Mouse (Mus musculus) liver, adult 2 months (tissue): ENCODE results near the gene Arhgef28. TPM values are rescaled to one million over a fixed set of nuclear protein-coding genes. Genes with fewer than 3 reads are reported as not detected.

ENCODE experiments used
- DNase-seq: peaks from one replicate; pipeline ENCODE4 v3.0.0-alpha.2; 2011; ENCODE audit warnings: low read depth, low spot score; ENCODE audit errors: extremely low read depth
- H3K27ac ChIP-seq: fragments of 200-500 bp; replicated peaks from 2 replicates; pipeline ENCODE4 v1.5.1; 2012; ENCODE audit warnings: low read depth, mild to moderate bottlenecking, control low read depth, inconsistent platforms, low read length; ENCODE audit not compliant: insufficient read depth
- H3K27me3 ChIP-seq: fragments of 200-500 bp; 2 replicates; pipeline ENCODE4 v1.6.1; 2012; ENCODE audit warnings: mild to moderate bottlenecking, moderate library complexity, low read length, inconsistent platforms; ENCODE audit not compliant: control insufficient read depth, insufficient read depth
- H3K36me3 ChIP-seq: fragments of 200-500 bp; 2 replicates; pipeline ENCODE4 v1.6.1; 2012; ENCODE audit warnings: low read length, inconsistent platforms; ENCODE audit not compliant: control insufficient read depth, insufficient read depth
- H3K4me1 ChIP-seq: fragments of 200-500 bp; 2 replicates; pipeline ENCODE4 v1.6.1; 2011; ENCODE audit warnings: low read length; ENCODE audit not compliant: control insufficient read depth, insufficient read depth
- H3K4me3 ChIP-seq: fragments of 200-500 bp; 2 replicates; pipeline ENCODE4 v1.5.1; 2011; ENCODE audit warnings: low read depth, mild to moderate bottlenecking, control low read depth, low read length, moderate library complexity; ENCODE audit not compliant: insufficient read depth
- H3K79me2 ChIP-seq: fragments of 200-500 bp; 2 replicates; pipeline ENCODE4 v1.6.1; 2012; ENCODE audit warnings: inconsistent platforms, mild to moderate bottlenecking, low read length, moderate library complexity; ENCODE audit not compliant: control insufficient read depth, insufficient read depth
- H3K9ac ChIP-seq: fragments of 200-500 bp; 2 replicates; pipeline ENCODE4 v1.6.1; 2012; ENCODE audit warnings: low read depth, mild to moderate bottlenecking, control low read depth, inconsistent platforms, low read length
- CTCF ChIP-seq: fragments of 200-500 bp; IDR thresholded peaks from 2 replicates; pipeline ENCODE4 v1.5.1; 2011; ENCODE audit warnings: low read depth, low read length, control low read depth
- POLR2A ChIP-seq: fragments of 200-500 bp; IDR thresholded peaks from 2 replicates; pipeline ENCODE4 v1.6.1; 2011; ENCODE audit warnings: low read length, control low read depth; ENCODE audit not compliant: insufficient read depth; ENCODE audit errors: extremely low read depth
- WGBS: fragments of 180-500 bp; shearing (Covaris S2); methylation state at CpG from one replicate; pipeline ENCODE4 v1.1.7; 2018; 5-methylcytosine and 5-hydroxymethylcytosine counted together
- polyA plus RNA-seq: library from polyadenylated mRNA; depleted of rRNA; stranded (reverse); fragments of >200 nt; gene quantifications from 2 replicates; pipeline ENCODE4 v1.2.3, GENCODE M21; 2012
- total RNA-seq: library from RNA; depleted of rRNA; stranded (reverse); fragments of >200 nt; gene quantifications from 2 replicates; pipeline ENCODE4 v1.2.3, GENCODE M21; 2014

Gene Arhgef28
- total and polyA plus RNA-seq, 2 experiments: 0.20 to 0.37 TPM

DNA sequence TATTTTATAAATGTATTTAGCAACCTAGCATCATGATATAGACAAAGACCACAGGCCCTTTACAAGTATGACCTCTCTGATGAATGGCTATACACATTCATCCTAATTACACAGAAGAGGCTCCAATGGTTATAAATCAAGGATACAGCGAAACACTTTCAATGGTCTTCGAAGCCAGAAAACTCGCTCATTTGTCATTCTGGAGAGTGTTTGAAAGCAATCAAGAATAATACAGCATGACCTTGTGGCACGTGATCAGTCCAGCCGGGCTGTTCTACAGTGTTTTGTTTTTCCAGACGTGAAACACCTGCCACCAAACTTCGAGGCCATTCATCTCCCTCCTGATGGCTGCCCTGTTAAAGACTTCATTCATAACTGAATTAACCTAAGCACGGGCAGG is 207.7 kb downstream of the Arhgef28 start:
- Histone ChIP-seq H3K9ac (no peak overlapping the region), H3K79me2 (no peaks in the 10 kb centered on the region), H3K4me1 (no peaks in the 10 kb centered on the region), H3K36me3 (no peaks in the 10 kb centered on the region), H3K4me3 (no peak overlapping the region), H3K27ac (no peak overlapping the region), H3K27me3 (no peaks in the 10 kb centered on the region)
- no peak for DNase-seq
- 82% methylated on average over 8 of the region's 8 CpGs for WGBS
- TF ChIP-seq POLR2A: no peak
- no peak for TF ChIP-seq CTCF

- H3K36me3 ChIP-seq: no peaks in the 10 kb centered on the region
- no peaks in the 10 kb centered on the region for H3K79me2 ChIP-seq
- no peak overlapping the region for H3K4me3 ChIP-seq
- no peaks in the 10 kb centered on the region for H3K4me1 ChIP-seq
- H3K27me3 ChIP-seq: no peaks in the 10 kb centered on the region; the same call in 1 of the 2 replicates
- 61% methylated on average over 8 of the region's 8 CpGs for WGBS
- no peak overlapping the region for H3K9ac ChIP-seq
- H3K27ac ChIP-seq: no peak overlapping the region
- DNase-seq: no peak
- no peak for TF ChIP-seq POLR2A
- TF ChIP-seq CTCF: no peak
Measured at GRCm38 (mm10) chr13:97990939-97991338, 215.3 kb downstream of the Arhgef28 start.

- Histone ChIP-seq H3K4me1 (no peaks in the 10 kb centered on the region), H3K36me3 (no peaks in the 10 kb centered on the region), H3K27ac (no peak overlapping the region), H3K27me3 (no peaks in the 10 kb centered on the region; the same call in 1 of the 2 replicates), H3K9ac (no peak overlapping the region), H3K4me3 (no peak overlapping the region), H3K79me2 (no peaks in the 10 kb centered on the region)
- 89% methylated on average over 6 of the region's 6 CpGs for WGBS
- no peak for TF ChIP-seq CTCF
- no peak for DNase-seq
Measured at GRCm38 (mm10) chr13:97988796-97989195, 217.4 kb downstream of the Arhgef28 start.

GRCm38 (mm10) chr13:97986691-97987090 is 219.5 kb downstream of the Arhgef28 start:
- Histone ChIP-seq H3K27me3 (no peaks in the 10 kb centered on the region; the same call in 1 of the 2 replicates), H3K4me3 (no peak overlapping the region), H3K27ac (no peak overlapping the region), H3K9ac (no peak overlapping the region), H3K4me1 (no peaks in the 10 kb centered on the region), H3K36me3 (no peaks in the 10 kb centered on the region), H3K79me2 (no peaks in the 10 kb centered on the region)
- DNase-seq: no peak
- 86% methylated on average over 6 of the region's 6 CpGs for WGBS
- TF ChIP-seq POLR2A (no peak), CTCF (no peak)

GRCm38 (mm10) chr13:97977104-97977503 is 229.1 kb downstream of the Arhgef28 start:
- TF ChIP-seq POLR2A (no peak), CTCF (no peak)
- H3K79me2 ChIP-seq: no peaks in the 10 kb centered on the region
- no peak overlapping the region for H3K9ac ChIP-seq
- no peak overlapping the region for H3K27ac ChIP-seq
- no peaks in the 10 kb centered on the region for H3K36me3 ChIP-seq
- WGBS: 73% methylated on average over 9 of the region's 9 CpGs
- DNase-seq: no peak
- no peaks in the 10 kb centered on the region for H3K4me1 ChIP-seq
- no peak overlapping the region for H3K4me3 ChIP-seq
- H3K27me3 ChIP-seq: no peaks in the 10 kb centered on the region

DNA sequence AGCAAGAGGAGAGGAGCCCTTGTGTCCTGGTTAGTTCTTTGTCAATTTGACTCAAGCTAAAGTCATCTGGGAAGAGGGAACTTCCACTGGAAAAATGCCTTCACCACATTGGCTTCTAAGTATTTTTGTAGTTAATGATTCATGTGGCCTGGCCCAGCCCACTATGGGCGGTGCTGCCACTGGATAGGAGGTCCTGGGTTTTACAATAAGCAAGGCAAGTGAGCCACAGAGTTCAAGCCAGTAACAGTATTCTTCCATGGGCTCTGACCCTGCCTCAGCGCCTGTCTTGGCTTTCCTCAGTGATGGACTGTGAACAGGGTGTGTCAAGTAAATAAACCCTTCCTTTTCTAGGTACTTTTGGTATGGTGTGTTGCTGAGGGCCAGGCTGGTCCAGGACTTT is 229.6 kb downstream of the Arhgef28 start:
- WGBS: 85% methylated on average over 2 of the region's 2 CpGs
- H3K9ac ChIP-seq: no peak overlapping the region

More for the DNA sequence above, 229.6 kb downstream of the Arhgef28 start:
- no peak for DNase-seq
- Histone ChIP-seq H3K27ac (no peak overlapping the region), H3K27me3 (no peaks in the 10 kb centered on the region), H3K79me2 (no peaks in the 10 kb centered on the region), H3K4me1 (no peaks in the 10 kb centered on the region), H3K4me3 (no peak overlapping the region), H3K36me3 (no peaks in the 10 kb centered on the region)
- TF ChIP-seq CTCF (no peak), POLR2A (no peak)
